8 mouse cellular contexts compared by ENCODE assay signal in genomic region chr11:82889524-82890341, GRCm38 (mm10). TPM values are rescaled to one million over a fixed set of nuclear protein-coding genes. Genes with fewer than 3 reads are reported as not detected.
DNase-seq lines count a peak whose midpoint lies in the region; ATAC-seq and TF ChIP-seq lines count a peak whose summit lies in the region.

No protein-coding gene starts in this region.

- H3K4me3 ChIP-seq in neural tube, embryonic 11.5 days (ENCODE audit: low read depth, low read length), result peak overlapping the region; percentile 64
- peak overlapping the region; percentile 75 for H3K4me3 ChIP-seq in forebrain, embryonic 10.5 days
- peak overlapping the region; percentile 62 for H3K4me3 ChIP-seq in intestine, embryonic 14.5 days (ENCODE audit: low read depth, low read length)
- peak overlapping the region; percentile 67 for H3K4me3 ChIP-seq in lung, embryonic 15.5 days
- peak overlapping the region; percentile 71 for H3K4me3 ChIP-seq in small intestine, adult 2 months (ENCODE audit: low read depth, low read length)

- WGBS in neural tube, embryonic 11.5 days, result 10% methylated on average over 31 of the region's 31 CpGs
- WGBS in forebrain, embryonic 10.5 days, result 8% methylated on average over 31 of the region's 31 CpGs
- 9% methylated on average over 30 of the region's 31 CpGs for WGBS in intestine, embryonic 14.5 days
- 6% methylated on average over 29 of the region's 31 CpGs for WGBS in lung, embryonic 15.5 days
- 2% methylated on average over 31 of the region's 31 CpGs for WGBS in small intestine, adult 2 months

- H3K4me1 ChIP-seq in neural tube, embryonic 11.5 days (ENCODE audit: control insufficient read depth, insufficient read depth, low read length), result peaks cover 4% of the 10 kb centered on the region; the same call in 1 of the 2 replicates
- H3K4me1 ChIP-seq in forebrain, embryonic 10.5 days, result peaks cover 23% of the 10 kb centered on the region
- peaks cover 16% of the 10 kb centered on the region; the same call in 1 of the 2 replicates for H3K4me1 ChIP-seq in intestine, embryonic 14.5 days (replicated peaks; ENCODE audit: control insufficient read depth, insufficient read depth, low read length)
- peaks cover 19% of the 10 kb centered on the region for H3K4me1 ChIP-seq in lung, embryonic 15.5 days
- peaks cover 2% of the 10 kb centered on the region; the same call in 1 of the 2 replicates for H3K4me1 ChIP-seq in small intestine, adult 2 months (ENCODE audit: control insufficient read depth, insufficient read depth, insufficient read length, low read length)

- H3K4me2 ChIP-seq in neural tube, embryonic 11.5 days (ENCODE audit: low read depth), result peak overlapping the region; percentile 93
- H3K4me2 ChIP-seq in intestine, embryonic 14.5 days (ENCODE audit: low read length), result peak overlapping the region; percentile 90
- H3K4me2 ChIP-seq in lung, embryonic 15.5 days, result peak overlapping the region; percentile 86

- no peak overlapping the region for H3K27ac ChIP-seq in neural tube, embryonic 11.5 days (ENCODE audit: low read depth, low read length)
- H3K27ac ChIP-seq in forebrain, embryonic 10.5 days, result peak overlapping the region; percentile 87
- peak overlapping the region; percentile 29 for H3K27ac ChIP-seq in intestine, embryonic 14.5 days (ENCODE audit: low read depth)
- H3K27ac ChIP-seq in lung, embryonic 15.5 days, result peak overlapping the region; percentile 75
- peak overlapping the region; percentile 76 for H3K27ac ChIP-seq in small intestine, adult 2 months (ENCODE audit: insufficient read depth, low read depth, low read length)

- peak overlapping the region; percentile 62 for H3K9ac ChIP-seq in neural tube, embryonic 11.5 days (ENCODE audit: low read length)
- peak overlapping the region; percentile 57 for H3K9ac ChIP-seq in intestine, embryonic 14.5 days (ENCODE audit: low read length)
- H3K9ac ChIP-seq in lung, embryonic 15.5 days, result peak overlapping the region; percentile 69

- peak; percentile 34 for DNase-seq in neural tube, embryonic 11.5 days (ENCODE audit: low spot score)
- DNase-seq in neural tube, embryonic 10.5 days (ENCODE audit: extremely low spot score, low spot score), result no peak
- peak; percentile 42 for DNase-seq in R1 (ENCODE audit: low read depth, low spot score)
- no peak for DNase-seq in forebrain, embryonic 10.5 days (ENCODE audit: extremely low spot score, low spot score)
- DNase-seq in intestine, embryonic 14.5 days (ENCODE audit: low spot score), result no peak
- no peak for DNase-seq in gastrocnemius, postnatal 36 days

- intact Hi-C loops in gastrocnemius, postnatal 36 days (cut with DNase I), result loop anchor here (2.0 to 5.0 kb wide), 4 partner anchors 67 to 652 kb away; no protein-coding TSS in a partner anchor

- TF ChIP-seq CTCF in small intestine, adult 2 months (IDR thresholded peaks at IDR 0.05; ENCODE audit: extremely low read depth, insufficient read length, insufficient replicate concordance, low read depth, low read length), result no peak

- H3K9me3 ChIP-seq in neural tube, embryonic 11.5 days (ENCODE audit: control insufficient read depth, low read length), result no peaks in the 10 kb centered on the region
- H3K9me3 ChIP-seq in forebrain, embryonic 10.5 days, result no peaks in the 10 kb centered on the region
- H3K9me3 ChIP-seq in intestine, embryonic 14.5 days (ENCODE audit: control insufficient read depth, low read length), result no peaks in the 10 kb centered on the region
- no peaks in the 10 kb centered on the region for H3K9me3 ChIP-seq in lung, embryonic 15.5 days

- no peak; the same call in 1 of the 2 replicates for TF ChIP-seq POLR2A in small intestine, adult 2 months (IDR thresholded peaks at IDR 0.05; ENCODE audit: low read depth, low read length)

- no peaks in the 10 kb centered on the region for H3K36me3 ChIP-seq in neural tube, embryonic 11.5 days (ENCODE audit: control insufficient read depth, insufficient read depth, low read length)
- peaks cover 4% of the 10 kb centered on the region; the same call in 1 of the 2 replicates for H3K36me3 ChIP-seq in forebrain, embryonic 10.5 days (replicated peaks)
- H3K36me3 ChIP-seq in intestine, embryonic 14.5 days (ENCODE audit: control insufficient read depth, insufficient read depth, low read length), result no peaks in the 10 kb centered on the region
- no peaks in the 10 kb centered on the region for H3K36me3 ChIP-seq in lung, embryonic 15.5 days
- H3K36me3 ChIP-seq in small intestine, adult 2 months (ENCODE audit: control insufficient read depth, insufficient read depth, low read length), result no peaks in the 10 kb centered on the region

- ATAC-seq in neural tube, embryonic 11.5 days (ENCODE audit: insufficient read depth, low FRiP score, low TSS enrichment), result peak; percentile 45
- peak; percentile 47 for ATAC-seq in intestine, embryonic 14.5 days (replicated peaks; ENCODE audit: low FRiP score, low TSS enrichment, low read depth)
- peak; percentile 33 for ATAC-seq in lung, embryonic 15.5 days (ENCODE audit: borderline replicate concordance, extremely low read depth, low FRiP score, low TSS enrichment)

- no peaks in the 10 kb centered on the region for H3K27me3 ChIP-seq in neural tube, embryonic 11.5 days (ENCODE audit: control insufficient read depth, insufficient read depth, low read length)
- H3K27me3 ChIP-seq in forebrain, embryonic 10.5 days (ENCODE audit: poor library complexity, severe bottlenecking), result peaks cover 7% of the 10 kb centered on the region; the same call in 1 of the 2 replicates
- H3K27me3 ChIP-seq in intestine, embryonic 14.5 days (replicated peaks; ENCODE audit: control insufficient read depth, insufficient read depth, low read length), result no peaks in the 10 kb centered on the region
- H3K27me3 ChIP-seq in lung, embryonic 15.5 days, result no peaks in the 10 kb centered on the region
- no peaks in the 10 kb centered on the region for H3K27me3 ChIP-seq in small intestine, adult 2 months (ENCODE audit: control insufficient read depth, insufficient read depth, low read length)

RNA-seq across cellular contexts. Expression of gene Rad51d, which starts 0.7 kb away (rescaled TPM):
- polyA plus RNA-seq in neural tube, embryonic 11.5 days (2014; fragmentation: Nextera tagmentation; extraction: Ambion mirVana), result 14.8 and 17.9 TPM in 2 replicates
- polyA plus RNA-seq in forebrain, embryonic 10.5 days (2016; fragmentation: Nextera tagmentation; extraction: Ambion mirVana), result 15.3 and 18.0 TPM in 2 replicates
- 14.7 and 15.4 TPM in 2 replicates for polyA plus RNA-seq in intestine, embryonic 14.5 days (2014; fragmentation: Nextera tagmentation; extraction: Ambion mirVana)
- 12.2 and 13.2 TPM in 2 replicates for polyA plus RNA-seq in lung, embryonic 15.5 days (2015; fragmentation: Nextera tagmentation; extraction: Ambion mirVana)
- 6.8 and 10.2 TPM in 2 replicates for polyA plus RNA-seq in small intestine, adult 2 months (2012; rRNA removed)
- total RNA-seq in gastrocnemius, postnatal 36 days (2021), result 1 to 10 TPM; 2.9 to 4.0 TPM

RNA-seq across cellular contexts. Expression of gene Fndc8, which starts 2.2 kb away (rescaled TPM):
- 0.13 and 0.39 TPM in 2 replicates for polyA plus RNA-seq in neural tube, embryonic 11.5 days (2014; fragmentation: Nextera tagmentation; extraction: Ambion mirVana)
- 0.18 and 0.22 TPM in 2 replicates for polyA plus RNA-seq in forebrain, embryonic 10.5 days (2016; fragmentation: Nextera tagmentation; extraction: Ambion mirVana)
- polyA plus RNA-seq in intestine, embryonic 14.5 days (2014; fragmentation: Nextera tagmentation; extraction: Ambion mirVana), result 0.11 and 0.22 TPM in 2 replicates
- polyA plus RNA-seq in lung, embryonic 15.5 days (2015; fragmentation: Nextera tagmentation; extraction: Ambion mirVana), result 0.11 and 0.12 TPM in 2 replicates
- polyA plus RNA-seq in small intestine, adult 2 months (2012; rRNA removed), result 0.13 TPM in 1 of 2 replicates, not detected in the other
- not detected for total RNA-seq in gastrocnemius, postnatal 36 days (2021)

RNA-seq across cellular contexts. Expression of gene Nle1, which starts 18.5 kb away (rescaled TPM):
- 28.8 and 29.9 TPM in 2 replicates for polyA plus RNA-seq in neural tube, embryonic 11.5 days (2014; fragmentation: Nextera tagmentation; extraction: Ambion mirVana)
- 49.8 and 52.1 TPM in 2 replicates for polyA plus RNA-seq in forebrain, embryonic 10.5 days (2016; fragmentation: Nextera tagmentation; extraction: Ambion mirVana)
- 40.3 and 42.5 TPM in 2 replicates for polyA plus RNA-seq in intestine, embryonic 14.5 days (2014; fragmentation: Nextera tagmentation; extraction: Ambion mirVana)
- 29.4 and 34.1 TPM in 2 replicates for polyA plus RNA-seq in lung, embryonic 15.5 days (2015; fragmentation: Nextera tagmentation; extraction: Ambion mirVana)
- polyA plus RNA-seq in small intestine, adult 2 months (2012; rRNA removed), result 20.7 and 27.1 TPM in 2 replicates
- total RNA-seq in gastrocnemius, postnatal 36 days (2021), result 10 to 100 TPM in 1 of 2 experiments, 1 to 10 TPM in 1; 9.1 to 10.5 TPM

RNA-seq across cellular contexts. Expression of gene Rffl, which starts 18.7 kb away (rescaled TPM):
- 10.2 and 11.9 TPM in 2 replicates for polyA plus RNA-seq in neural tube, embryonic 11.5 days (2014; fragmentation: Nextera tagmentation; extraction: Ambion mirVana)
- polyA plus RNA-seq in forebrain, embryonic 10.5 days (2016; fragmentation: Nextera tagmentation; extraction: Ambion mirVana), result 8.8 and 9.5 TPM in 2 replicates
- 12.1 and 13.5 TPM in 2 replicates for polyA plus RNA-seq in intestine, embryonic 14.5 days (2014; fragmentation: Nextera tagmentation; extraction: Ambion mirVana)
- polyA plus RNA-seq in lung, embryonic 15.5 days (2015; fragmentation: Nextera tagmentation; extraction: Ambion mirVana), result 11.5 and 12.0 TPM in 2 replicates
- 7.0 and 8.9 TPM in 2 replicates for polyA plus RNA-seq in small intestine, adult 2 months (2012; rRNA removed)
- total RNA-seq in gastrocnemius, postnatal 36 days (2021), result 1 to 10 TPM; 5.6 to 9.7 TPM

RNA-seq across cellular contexts. Expression of gene Unc45b, which starts 20.6 kb away (rescaled TPM):
- 7.5 and 8.3 TPM in 2 replicates for polyA plus RNA-seq in neural tube, embryonic 11.5 days (2014; fragmentation: Nextera tagmentation; extraction: Ambion mirVana)
- 0.23 and 0.31 TPM in 2 replicates for polyA plus RNA-seq in forebrain, embryonic 10.5 days (2016; fragmentation: Nextera tagmentation; extraction: Ambion mirVana)
- 1.6 TPM in 2 replicates for polyA plus RNA-seq in intestine, embryonic 14.5 days (2014; fragmentation: Nextera tagmentation; extraction: Ambion mirVana)
- polyA plus RNA-seq in lung, embryonic 15.5 days (2015; fragmentation: Nextera tagmentation; extraction: Ambion mirVana), result 10.7 and 11.2 TPM in 2 replicates
- polyA plus RNA-seq in small intestine, adult 2 months (2012; rRNA removed), result 1.0 and 1.7 TPM in 2 replicates
- total RNA-seq in gastrocnemius, postnatal 36 days (2021), result 100 to 1,000 TPM; 158 to 168 TPM

Comparison
In these comparisons a context has a peak if more than half of its experiments do, and no peak if none do; other contexts are left out.
1. DNase-seq: peak in neural tube, embryonic 11.5 days (single experiment) and R1 (single experiment); none in neural tube, embryonic 10.5 days (single experiment), forebrain, embryonic 10.5 days (single experiment), intestine, embryonic 14.5 days (single experiment) and gastrocnemius, postnatal 36 days (0 of 2).
2. Peak in every context shown above with its lines, with median percentiles within 50 percentile points of each other: ATAC-seq, H3K4me2 ChIP-seq, H3K4me3 ChIP-seq and H3K9ac ChIP-seq.